ENCODE assay signal across 9 mouse cellular contexts in genomic region chr7:95489666-95490065, GRCm38 (mm10).
DNase-seq lines count a peak whose midpoint lies in the region; ATAC-seq lines count a peak whose summit lies in the region.
"Had no signal": no experiment of that assay in that cellular context is flagged by ENCODE, and none has a peak within 500 bp of the region (broad histone marks: within the 10 kb centered on the region; RNA-seq: fewer than 3 reads in every experiment).

No protein-coding gene starts in this region.

- no peak overlapping the region for H3K9ac ChIP-seq in hindbrain, embryonic 13.5 days
- H3K9ac ChIP-seq in midbrain, embryonic 14.5 days (replicated peaks; ENCODE audit: low read length): no peak overlapping the region

- no peak overlapping the region for H3K27ac ChIP-seq in hindbrain, embryonic 13.5 days
- no peak overlapping the region for H3K27ac ChIP-seq in midbrain, embryonic 14.5 days (replicated peaks; ENCODE audit: low read depth, low read length)

- no peaks in the 10 kb centered on the region for H3K9me3 ChIP-seq in hindbrain, embryonic 13.5 days
- H3K9me3 ChIP-seq in midbrain, embryonic 14.5 days (ENCODE audit: control insufficient read depth, low read length): no peaks in the 10 kb centered on the region
- H3K9me3 ChIP-seq: megakaryocyte, embryonic 14.5 days had no signal

- peak; percentile 21; the same call in 1 of the 2 replicates for ATAC-seq in hindbrain, embryonic 13.5 days (ENCODE audit: low FRiP score)
- peak; percentile 48; the same call in 1 of the 2 replicates for ATAC-seq in midbrain, embryonic 14.5 days (ENCODE audit: low FRiP score, low TSS enrichment)
- ATAC-seq in CD4-positive, CD25-positive, alpha-beta regulatory T cell, adult 4 months: no peak

- H3K4me3 ChIP-seq in hindbrain, embryonic 13.5 days: no peak overlapping the region
- no peak overlapping the region for H3K4me3 ChIP-seq in midbrain, embryonic 14.5 days (replicated peaks; ENCODE audit: low read depth, low read length)
- H3K4me3 ChIP-seq: megakaryocyte, embryonic 14.5 days had no signal

- no peaks in the 10 kb centered on the region for H3K27me3 ChIP-seq in hindbrain, embryonic 13.5 days
- H3K27me3 ChIP-seq in midbrain, embryonic 14.5 days (ENCODE audit: control insufficient read depth, insufficient read depth, low read length): no peaks in the 10 kb centered on the region
- H3K27me3 ChIP-seq: megakaryocyte, embryonic 14.5 days had no signal

- no peaks in the 10 kb centered on the region for H3K36me3 ChIP-seq in hindbrain, embryonic 13.5 days
- H3K36me3 ChIP-seq in midbrain, embryonic 14.5 days (ENCODE audit: control insufficient read depth, insufficient read depth, low read length): no peaks in the 10 kb centered on the region

- H3K4me2 ChIP-seq in hindbrain, embryonic 13.5 days: no peak overlapping the region
- no peak overlapping the region for H3K4me2 ChIP-seq in midbrain, embryonic 14.5 days (ENCODE audit: low read length)

- H3K4me1 ChIP-seq in hindbrain, embryonic 13.5 days (replicated peaks): no peaks in the 10 kb centered on the region
- no peaks in the 10 kb centered on the region for H3K4me1 ChIP-seq in midbrain, embryonic 14.5 days (ENCODE audit: control insufficient read depth, insufficient read depth, low read length)
- H3K4me1 ChIP-seq: megakaryocyte, embryonic 14.5 days had no signal

- peak; percentile 7 for DNase-seq in cerebellum, adult 8-10 months
- DNase-seq in cerebellum, adult 11-12 months: no peak
- DNase-seq in 416B (ENCODE audit: low read depth): peak; percentile 48
- peak; percentile 78 to 86 for DNase-seq in cerebellum, postnatal 10 days
- DNase-seq in left cerebral cortex, adult 18-20 months (ENCODE audit: low spot score in 2 of 2): peak; percentile 30 to 61
- DNase-seq in midbrain, embryonic 14.5 days: peak; percentile 85

- WGBS in hindbrain, embryonic 13.5 days: 3% methylated on average over 4 of the region's 4 CpGs
- WGBS in midbrain, embryonic 14.5 days: 9% methylated on average over 4 of the region's 4 CpGs
